Mouse (Mus musculus) small intestine, adult 2 months (tissue): ENCODE measurements around the gene Gm17364. TPM values are rescaled to one million over a fixed set of nuclear protein-coding genes. Genes with fewer than 3 reads are reported as not detected.

Source experiments
- H3K27ac ChIP-seq: fragments of 200-500 bp; 2 replicates; pipeline ENCODE4 v1.5.1; 2012; ENCODE audit warnings: low read depth, low read length, control low read depth, inconsistent platforms; ENCODE audit not compliant: insufficient read depth
- H3K27me3 ChIP-seq: fragments of 200-500 bp; 2 replicates; pipeline ENCODE4 v1.6.1; 2012; ENCODE audit warnings: mild to moderate bottlenecking, moderate library complexity, low read length, inconsistent platforms; ENCODE audit not compliant: control insufficient read depth, insufficient read depth
- H3K36me3 ChIP-seq: fragments of 200-500 bp; 2 replicates; pipeline ENCODE4 v1.6.1; 2012; ENCODE audit warnings: mild to moderate bottlenecking, low read length, control low read depth, inconsistent platforms; ENCODE audit not compliant: control insufficient read depth, insufficient read depth
- H3K4me1 ChIP-seq: fragments of 200-500 bp; 2 replicates; pipeline ENCODE4 v1.6.1; 2012; ENCODE audit warnings: low read length, inconsistent platforms, mixed read lengths; ENCODE audit not compliant: control insufficient read depth, insufficient read depth, insufficient read length
- H3K4me3 ChIP-seq: fragments of 200-500 bp; 2 replicates; pipeline ENCODE4 v1.5.1; 2012; ENCODE audit warnings: low read depth, mild to moderate bottlenecking, control low read depth, inconsistent platforms, low read length, moderate library complexity
- CTCF ChIP-seq: fragments of 200-500 bp; IDR thresholded peaks from 2 replicates; pipeline ENCODE4 v1.5.1; 2012; ENCODE audit warnings: low read depth, mild to moderate bottlenecking, control low read depth, inconsistent platforms, low read length, moderate library complexity, mixed read lengths; ENCODE audit not compliant: insufficient replicate concordance, insufficient read length; ENCODE audit errors: extremely low read depth
- POLR2A ChIP-seq: fragments of 200-500 bp; IDR thresholded peaks from 2 replicates; pipeline ENCODE4 v1.6.1; 2012; ENCODE audit warnings: low read depth, mild to moderate bottlenecking, control low read depth, inconsistent platforms, low read length, moderate library complexity
- WGBS: fragments of 180-500 bp; shearing (Covaris S2); methylation state at CpG from one replicate; pipeline ENCODE4 v1.1.7; 2018; 5-methylcytosine and 5-hydroxymethylcytosine counted together
- polyA plus RNA-seq: library from polyadenylated mRNA; depleted of rRNA; stranded (reverse); fragments of >200 nt; gene quantifications from 2 replicates; pipeline ENCODE4 v1.2.3, GENCODE M21; 2012

Gm17364 gene
- polyA plus RNA-seq, 1 experiment, result not detected

GRCm38 (mm10) chr13:41296396-41296795, 22.6 kb upstream of the Gm17364 start:
- TF ChIP-seq CTCF, result no peak
- no peak for TF ChIP-seq POLR2A
- H3K4me1 ChIP-seq, result no peaks in the 10 kb centered on the region
- whole genome bisulfite sequencing, result 83% methylated on average over 10 of the region's 10 CpGs

GRCm38 (mm10) chr13:41295886-41296285, 22.1 kb upstream of the Gm17364 start:
- WGBS, result 63% methylated on average over 6 of the region's 6 CpGs

More at GRCm38 (mm10) chr13:41296396-41296795, 22.6 kb upstream of the Gm17364 start:
- Histone ChIP-seq H3K4me3 (no peak overlapping the region), H3K27me3 (no peaks in the 10 kb centered on the region), H3K27ac (no peak overlapping the region), H3K36me3 (no peaks in the 10 kb centered on the region)

GRCm38 (mm10) chr13:41293595-41293994, 19.8 kb upstream of the Gm17364 start:
- Histone ChIP-seq H3K4me1 (no peaks in the 10 kb centered on the region), H3K27ac (no peak overlapping the region), H3K4me3 (no peak overlapping the region), H3K27me3 (no peaks in the 10 kb centered on the region), H3K36me3 (no peaks in the 10 kb centered on the region)
- no peak for TF ChIP-seq POLR2A
- TF ChIP-seq CTCF, result no peak
- 74% methylated on average over 5 of the region's 5 CpGs for WGBS

More at GRCm38 (mm10) chr13:41295886-41296285, 22.1 kb upstream of the Gm17364 start:
- H3K36me3 ChIP-seq, result no peaks in the 10 kb centered on the region
- H3K27me3 ChIP-seq, result no peaks in the 10 kb centered on the region
- no peak overlapping the region for H3K27ac ChIP-seq
- H3K4me1 ChIP-seq, result no peaks in the 10 kb centered on the region
- TF ChIP-seq CTCF, result no peak
- no peak for TF ChIP-seq POLR2A
- H3K4me3 ChIP-seq, result no peak overlapping the region

GRCm38 (mm10) chr13:41291466-41291974, 17.7 kb upstream of the Gm17364 start:
- no peaks in the 10 kb centered on the region for H3K4me1 ChIP-seq
- H3K36me3 ChIP-seq, result no peaks in the 10 kb centered on the region
- H3K4me3 ChIP-seq, result no peak overlapping the region
- H3K27ac ChIP-seq, result no peak overlapping the region
- WGBS, result 79% methylated on average over 4 of the region's 4 CpGs
- no peaks in the 10 kb centered on the region for H3K27me3 ChIP-seq
- TF ChIP-seq POLR2A (no peak), CTCF (no peak)

GRCm38 (mm10) chr13:41286285-41286684, 12.5 kb upstream of the Gm17364 start:
- H3K36me3 ChIP-seq, result no peaks in the 10 kb centered on the region
- WGBS, result 49% methylated on average over 3 of the region's 3 CpGs
- no peaks in the 10 kb centered on the region for H3K4me1 ChIP-seq
- H3K27me3 ChIP-seq, result no peaks in the 10 kb centered on the region
- no peak overlapping the region for H3K4me3 ChIP-seq
- TF ChIP-seq CTCF (no peak), POLR2A (no peak)
- H3K27ac ChIP-seq, result no peak overlapping the region

- H3K4me3 ChIP-seq, result no peak overlapping the region
- no peak for TF ChIP-seq POLR2A
- no peak for TF ChIP-seq CTCF
- no peaks in the 10 kb centered on the region for H3K4me1 ChIP-seq
- H3K27ac ChIP-seq, result no peak overlapping the region
- H3K36me3 ChIP-seq, result no peaks in the 10 kb centered on the region
- H3K27me3 ChIP-seq, result no peaks in the 10 kb centered on the region
- 84% methylated on average over 4 of the region's 4 CpGs for WGBS
These were observed 11.7 kb upstream of the Gm17364 start for GRCm38 (mm10) chr13:41285448-41285847.

- Histone ChIP-seq H3K27ac (no peak overlapping the region), H3K27me3 (no peaks in the 10 kb centered on the region), H3K36me3 (no peaks in the 10 kb centered on the region), H3K4me3 (no peak overlapping the region), H3K4me1 (no peaks in the 10 kb centered on the region)
- WGBS, result 16% methylated on average over 5 of the region's 5 CpGs
- no peak for TF ChIP-seq POLR2A
- TF ChIP-seq CTCF, result no peak
These were observed 9.5 kb upstream of the Gm17364 start for GRCm38 (mm10) chr13:41283256-41283655.
